Mouse (Mus musculus): ENCODE data around the gene Vma21-ps. TPM values are rescaled to one million over a fixed set of nuclear protein-coding genes. Genes with fewer than 3 reads are reported as not detected.
"Not testable (repeated sequence)": the region's sequence is repeated elsewhere in the genome, so short reads cannot be mapped to it uniquely, and the experiment has no call there.

Vma21-ps gene
- not detected for total RNA-seq (2021)
- long read RNA-seq, experiment 1: 0 reads
- long read RNA-seq, experiment 2: 0 reads

GRCm38 (mm10) chr4:52497144-52497543 is at the start of gene Vma21-ps:
Gene Vma21-ps, minus strand, starts transcription at chr4:52497244.
- not testable (repeated sequence) for DNase-seq (ENCODE audit: low spot score)

- DNase-seq (ENCODE audit: low spot score): no peak
Measured at GRCm38 (mm10) chr4:52543001-52543400, 46.0 kb upstream of the Vma21-ps start.

GRCm38 (mm10) chr4:52530636-52531035 is 33.6 kb upstream of the Vma21-ps start:
- DNase-seq (ENCODE audit: low spot score): no peak

GRCm38 (mm10) chr4:52526464-52526863 is 29.4 kb upstream of the Vma21-ps start:
- no peak for DNase-seq (ENCODE audit: low spot score)

- DNase-seq (ENCODE audit: low spot score): no peak
Measured at GRCm38 (mm10) chr4:52519301-52519700, 22.3 kb upstream of the Vma21-ps start.

- DNase-seq (ENCODE audit: low spot score): no peak
Measured at GRCm38 (mm10) chr4:52517580-52517979, 20.5 kb upstream of the Vma21-ps start.

GRCm38 (mm10) chr4:52487486-52487885 is 9.6 kb downstream of the Vma21-ps start:
- DNase-seq (ENCODE audit: low spot score): no peak

- no peak for DNase-seq (ENCODE audit: low spot score)
Measured at GRCm38 (mm10) chr4:52473431-52473830, 23.6 kb downstream of the Vma21-ps start.

GRCm38 (mm10) chr4:52461321-52461720 is 35.7 kb downstream of the Vma21-ps start:
- no peak for DNase-seq (ENCODE audit: low spot score)

- DNase-seq (ENCODE audit: low spot score): no peak
Measured at GRCm38 (mm10) chr4:52459726-52460125, 37.3 kb downstream of the Vma21-ps start.

Other genes with a start within 250 kb of the Vma21-ps start
- gene Smc2, start 58.0 kb downstream of the Vma21-ps start, total RNA-seq (2021): 1 to 10 TPM; 1.1 to 1.2 TPM
- gene Toporsl, start 99.0 kb upstream of the Vma21-ps start, total RNA-seq (2021): not detected